Mouse (Mus musculus): ENCODE results near the gene Myh6. TPM values are rescaled to one million over a fixed set of nuclear protein-coding genes. Genes with fewer than 3 reads are reported as not detected.

The Myh6 gene
- 1.2 and 3.0 TPM in 2 replicates for polyA plus RNA-seq (2015; fragmentation: Nextera tagmentation; extraction: Ambion mirVana)

GRCm38 (mm10) chr14:54966320-54966977, at the start of gene Myh6:
TSS of gene Myh6 (minus strand) at chr14:54966927.
- no peaks in the 10 kb centered on the region for H3K9me3 ChIP-seq
- H3K27me3 ChIP-seq = 0 out of 2 replicates have a peak, but pooled peaks cover 10% of the 10 kb centered on the region
- H3K27ac ChIP-seq = no peak within 1 kb of the TSS
- H3K4me3 ChIP-seq = no peak within 1 kb of the TSS
- H3K4me2 ChIP-seq = no peak within 1 kb of the TSS
- no peaks in the 10 kb centered on the region for H3K4me1 ChIP-seq (replicated peaks)
- no peak within 1 kb of the TSS for H3K9ac ChIP-seq
- WGBS = 87% methylated on average over 7 of the region's 7 CpGs
- no peaks in the 10 kb centered on the region for H3K36me3 ChIP-seq
- no peak for ATAC-seq (ENCODE audit: low FRiP score)

GRCm38 (mm10) chr14:55015767-55016111, 49.0 kb upstream of the Myh6 start:
- Histone ChIP-seq H3K27ac (peak overlapping the region; percentile 71), H3K4me1 (replicated peaks) (peaks cover 13% of the 10 kb centered on the region; the same call in 1 of the 2 replicates), H3K9ac (peak overlapping the region; percentile 79), H3K27me3 (no peaks in the 10 kb centered on the region), H3K9me3 (no peaks in the 10 kb centered on the region), H3K36me3 (peaks cover 23% of the 10 kb centered on the region), H3K4me3 (peak overlapping the region; percentile 68), H3K4me2 (peak overlapping the region; percentile 73)
- no peak for ATAC-seq (ENCODE audit: low FRiP score)
- WGBS = 1% methylated on average over 17 of the region's 17 CpGs

- Histone ChIP-seq H3K27ac (peak within 1 kb of the TSS; percentile 93), H3K4me2 (peak within 1 kb of the TSS; percentile 73), H3K36me3 (peaks cover 18% of the 10 kb centered on the region), H3K4me3 (peak within 1 kb of the TSS; percentile 68), H3K9ac (peak within 1 kb of the TSS; percentile 79), H3K27me3 (no peaks in the 10 kb centered on the region), H3K4me1 (replicated peaks) (peaks cover 13% of the 10 kb centered on the region; the same call in 1 of the 2 replicates), H3K9me3 (no peaks in the 10 kb centered on the region)
- ATAC-seq (ENCODE audit: low FRiP score) = peak; percentile 98
- under 1% methylated on average over 36 of the region's 36 CpGs for WGBS
Measured at GRCm38 (mm10) chr14:55014991-55015766, 48.5 kb upstream of the Myh6 start, which contains the start of gene Ngdn. TSS of gene Ngdn (plus strand) at chr14:55015454.

GRCm38 (mm10) chr14:55014591-55014990, 47.9 kb upstream of the Myh6 start:
- WGBS = under 1% methylated on average over 27 of the region's 27 CpGs
- ATAC-seq (ENCODE audit: low FRiP score) = no peak; the same call in none of the 2 replicates

GRCm38 (mm10) chr14:55011116-55011515, 44.4 kb upstream of the Myh6 start:
- WGBS = 68% methylated on average over 4 of the region's 4 CpGs

More at GRCm38 (mm10) chr14:55014591-55014990, 47.9 kb upstream of the Myh6 start:
- H3K9me3 ChIP-seq = no peaks in the 10 kb centered on the region
- peak overlapping the region; percentile 62 for H3K4me2 ChIP-seq
- H3K27me3 ChIP-seq = no peaks in the 10 kb centered on the region
- H3K4me3 ChIP-seq = peak overlapping the region; percentile 46
- peaks cover 18% of the 10 kb centered on the region for H3K36me3 ChIP-seq
- peaks cover 13% of the 10 kb centered on the region; the same call in 1 of the 2 replicates for H3K4me1 ChIP-seq (replicated peaks)
- H3K27ac ChIP-seq = peak overlapping the region; percentile 93
- H3K9ac ChIP-seq = peak overlapping the region; percentile 76

GRCm38 (mm10) chr14:55008417-55008816, 41.7 kb upstream of the Myh6 start:
- 83% methylated on average over 8 of the region's 8 CpGs for WGBS
- no peak for ATAC-seq (ENCODE audit: low FRiP score)
- peaks cover 7% of the 10 kb centered on the region; the same call in 1 of the 2 replicates for H3K4me1 ChIP-seq (replicated peaks)

More at GRCm38 (mm10) chr14:55011116-55011515, 44.4 kb upstream of the Myh6 start:
- Histone ChIP-seq H3K27me3 (no peaks in the 10 kb centered on the region), H3K9ac (no peak overlapping the region), H3K4me3 (no peak overlapping the region), H3K4me1 (replicated peaks) (peaks cover 6% of the 10 kb centered on the region; the same call in 1 of the 2 replicates), H3K27ac (no peak overlapping the region), H3K4me2 (no peak overlapping the region), H3K9me3 (no peaks in the 10 kb centered on the region), H3K36me3 (no peaks in the 10 kb centered on the region)
- no peak for ATAC-seq (ENCODE audit: low FRiP score)

GRCm38 (mm10) chr14:55007120-55007908, 40.6 kb upstream of the Myh6 start:
- no peak overlapping the region for H3K27ac ChIP-seq
- no peaks in the 10 kb centered on the region for H3K9me3 ChIP-seq
- ATAC-seq (ENCODE audit: low FRiP score) = no peak
- 91% methylated on average over 9 of the region's 9 CpGs for WGBS
- no peak overlapping the region for H3K4me2 ChIP-seq
- no peaks in the 10 kb centered on the region for H3K36me3 ChIP-seq
- H3K4me1 ChIP-seq (replicated peaks) = peaks cover 7% of the 10 kb centered on the region; the same call in 1 of the 2 replicates
- H3K27me3 ChIP-seq = no peaks in the 10 kb centered on the region
- no peak overlapping the region for H3K4me3 ChIP-seq
- no peak overlapping the region for H3K9ac ChIP-seq

More at GRCm38 (mm10) chr14:55008417-55008816, 41.7 kb upstream of the Myh6 start:
- Histone ChIP-seq H3K36me3 (no peaks in the 10 kb centered on the region), H3K27me3 (no peaks in the 10 kb centered on the region), H3K4me3 (no peak overlapping the region), H3K4me2 (no peak overlapping the region), H3K9ac (no peak overlapping the region), H3K9me3 (no peaks in the 10 kb centered on the region), H3K27ac (no peak overlapping the region)

GRCm38 (mm10) chr14:55006541-55006940, 39.8 kb upstream of the Myh6 start:
- WGBS = 71% methylated on average over 3 of the region's 3 CpGs
- Histone ChIP-seq H3K4me3 (no peak overlapping the region), H3K27me3 (no peaks in the 10 kb centered on the region), H3K4me1 (replicated peaks) (peaks cover 7% of the 10 kb centered on the region; the same call in 1 of the 2 replicates), H3K27ac (no peak overlapping the region), H3K36me3 (no peaks in the 10 kb centered on the region), H3K4me2 (no peak overlapping the region), H3K9me3 (no peaks in the 10 kb centered on the region), H3K9ac (no peak overlapping the region)
- no peak for ATAC-seq (ENCODE audit: low FRiP score)

- Histone ChIP-seq H3K27me3 (no peaks in the 10 kb centered on the region), H3K4me1 (replicated peaks) (peaks cover 7% of the 10 kb centered on the region; the same call in 1 of the 2 replicates), H3K9me3 (no peaks in the 10 kb centered on the region), H3K4me3 (no peak overlapping the region), H3K4me2 (no peak overlapping the region), H3K9ac (no peak overlapping the region), H3K36me3 (no peaks in the 10 kb centered on the region), H3K27ac (no peak overlapping the region)
- no peak for ATAC-seq (ENCODE audit: low FRiP score)
- 89% methylated on average over 8 of the region's 8 CpGs for WGBS
Measured at GRCm38 (mm10) chr14:55005967-55006366, 39.2 kb upstream of the Myh6 start.

- Histone ChIP-seq H3K4me3 (no peak overlapping the region), H3K4me2 (no peak overlapping the region), H3K9me3 (no peaks in the 10 kb centered on the region), H3K27me3 (no peaks in the 10 kb centered on the region), H3K4me1 (replicated peaks) (peaks cover 7% of the 10 kb centered on the region; the same call in 1 of the 2 replicates), H3K9ac (no peak overlapping the region), H3K27ac (no peak overlapping the region), H3K36me3 (no peaks in the 10 kb centered on the region)
- ATAC-seq (ENCODE audit: low FRiP score) = no peak
- WGBS = 82% methylated on average over 2 of the region's 2 CpGs
Measured at GRCm38 (mm10) chr14:55005506-55005905, 38.8 kb upstream of the Myh6 start.

GRCm38 (mm10) chr14:55003878-55004855, 37.4 kb upstream of the Myh6 start:
- H3K4me1 ChIP-seq (replicated peaks) = peaks cover 7% of the 10 kb centered on the region; the same call in 1 of the 2 replicates
- 72% methylated on average over 18 of the region's 18 CpGs for WGBS
- no peak overlapping the region for H3K9ac ChIP-seq
- no peaks in the 10 kb centered on the region for H3K9me3 ChIP-seq
- H3K27ac ChIP-seq = 0 out of 2 replicates have a peak overlapping the region, but pooled peaks have one; percentile 8
- H3K27me3 ChIP-seq = no peaks in the 10 kb centered on the region
- no peaks in the 10 kb centered on the region for H3K36me3 ChIP-seq
- no peak overlapping the region for H3K4me2 ChIP-seq
- ATAC-seq (ENCODE audit: low FRiP score) = peak; percentile 52
- H3K4me3 ChIP-seq = no peak overlapping the region

All from hindbrain, embryonic 13.5 days (tissue).